Mouse (Mus musculus) urinary bladder, postnatal 10 days (tissue): ENCODE measurements at regions not wholly inside any gene's neighbourhood (a gene's known extent, or its start where the extent isn't known, plus 50 kb on each side); places are given as distances from the start of the nearest gene placed in this dataset.

Experiments used
- DNase-seq: peaks from one replicate; pipeline ENCODE4 v3.0.0; 2022; ENCODE audit warnings: low spot score

GRCm38 (mm10) chr14:102396036-102396734, 586.3 kb downstream of the Kctd12 start:
- no peak for DNase-seq

- no peak for DNase-seq
These were observed 590.1 kb downstream of the Kctd12 start for GRCm38 (mm10) chr14:102392351-102392750.

GRCm38 (mm10) chr14:102372994-102373567, 609.4 kb downstream of the Kctd12 start:
- DNase-seq: no peak

GRCm38 (mm10) chr14:102361589-102361988, 620.8 kb downstream of the Kctd12 start:
- DNase-seq: no peak

- no peak for DNase-seq
These were observed 599.7 kb downstream of the Lmo7 start for GRCm38 (mm10) chr14:102329409-102329808.

GRCm38 (mm10) chr14:102306332-102306731, 576.6 kb downstream of the Lmo7 start:
- no peak for DNase-seq

GRCm38 (mm10) chr14:102302826-102303225, 573.1 kb downstream of the Lmo7 start:
- no peak for DNase-seq

GRCm38 (mm10) chr14:102300251-102300650, 570.5 kb downstream of the Lmo7 start:
- DNase-seq: no peak

- DNase-seq: no peak
These were observed 561.6 kb downstream of the Lmo7 start for GRCm38 (mm10) chr14:102291361-102291760.

- no peak for DNase-seq
These were observed 520.3 kb downstream of the Lmo7 start for GRCm38 (mm10) chr14:102250076-102250475.

GRCm38 (mm10) chr14:102248581-102248980, 518.8 kb downstream of the Lmo7 start:
- DNase-seq: no peak

GRCm38 (mm10) chr14:102248023-102248422, 518.3 kb downstream of the Lmo7 start:
- no peak for DNase-seq

GRCm38 (mm10) chr14:102243806-102244536, 514.2 kb downstream of the Lmo7 start:
- no peak for DNase-seq

GRCm38 (mm10) chr14:102216581-102217368, 487.0 kb downstream of the Lmo7 start:
- no peak for DNase-seq

GRCm38 (mm10) chr14:102215267-102215964, 485.7 kb downstream of the Lmo7 start:
- DNase-seq: no peak

- no peak for DNase-seq
These were observed 482.3 kb downstream of the Lmo7 start for GRCm38 (mm10) chr14:102212079-102212478.

- DNase-seq: no peak
These were observed 475.3 kb downstream of the Lmo7 start for GRCm38 (mm10) chr14:102204881-102205671.

- no peak for DNase-seq
These were observed 469.7 kb downstream of the Lmo7 start for GRCm38 (mm10) chr14:102199430-102199829.

GRCm38 (mm10) chr14:102190786-102191185, 461.0 kb downstream of the Lmo7 start:
- DNase-seq: no peak

- no peak for DNase-seq
These were observed 451.5 kb downstream of the Lmo7 start for GRCm38 (mm10) chr14:102181269-102181668.

- no peak for DNase-seq
These were observed 442.0 kb downstream of the Lmo7 start for GRCm38 (mm10) chr14:102171775-102172174.
